Mouse (Mus musculus): ENCODE measurements around the gene Tmem229b. TPM values are rescaled to one million over a fixed set of nuclear protein-coding genes. Genes with fewer than 3 reads are reported as not detected.

Tmem229b gene
- polyA plus RNA-seq, 1 experiment from 2014 or later: 5.3 TPM

- no peaks in the 10 kb centered on the region for H3K9me3 ChIP-seq (replicated peaks)
- H3K4me1 ChIP-seq: peaks cover 12% of the 10 kb centered on the region
- H3K27me3 ChIP-seq (ENCODE audit: low read depth, poor library complexity, severe bottlenecking): no peaks in the 10 kb centered on the region; the same call in 1 of the 2 replicates
- H3K4me3 ChIP-seq: no peak overlapping the region
- no peaks in the 10 kb centered on the region for H3K36me3 ChIP-seq
- no peak overlapping the region for H3K27ac ChIP-seq (replicated peaks)
- WGBS: 13% methylated on average over 6 of the region's 7 CpGs
- DNase-seq (ENCODE audit: low spot score): no peak
These were observed 10.7 kb downstream of the Tmem229b start for GRCm38 (mm10) chr12:78996711-78997110.

GRCm38 (mm10) chr12:78996271-78996670, 11.2 kb downstream of the Tmem229b start:
- Histone ChIP-seq H3K36me3 (no peaks in the 10 kb centered on the region), H3K9me3 (replicated peaks) (no peaks in the 10 kb centered on the region), H3K4me1 (peaks cover 12% of the 10 kb centered on the region), H3K4me3 (no peak overlapping the region), H3K27me3 (ENCODE audit: low read depth, poor library complexity, severe bottlenecking) (no peaks in the 10 kb centered on the region; the same call in 1 of the 2 replicates), H3K27ac (replicated peaks) (no peak overlapping the region)
- DNase-seq (ENCODE audit: low spot score): no peak
- WGBS: 83% methylated on average over 4 of the region's 4 CpGs

- H3K36me3 ChIP-seq: no peaks in the 10 kb centered on the region
- no peaks in the 10 kb centered on the region for H3K9me3 ChIP-seq (replicated peaks)
- no peaks in the 10 kb centered on the region for H3K27me3 ChIP-seq (ENCODE audit: low read depth, poor library complexity, severe bottlenecking)
- H3K4me1 ChIP-seq: no peaks in the 10 kb centered on the region
- DNase-seq (ENCODE audit: low spot score): no peak
- H3K27ac ChIP-seq (replicated peaks): no peak overlapping the region
- H3K4me3 ChIP-seq: no peak overlapping the region
- WGBS: 67% methylated on average over 9 of the region's 9 CpGs
These were observed 19.8 kb downstream of the Tmem229b start for GRCm38 (mm10) chr12:78987581-78988081.

- no peak for DNase-seq (ENCODE audit: low spot score)
- H3K36me3 ChIP-seq: no peaks in the 10 kb centered on the region
- H3K27ac ChIP-seq (replicated peaks): no peak overlapping the region
- no peaks in the 10 kb centered on the region for H3K27me3 ChIP-seq (ENCODE audit: low read depth, poor library complexity, severe bottlenecking)
- WGBS: 75% methylated on average over 3 of the region's 3 CpGs
- no peak overlapping the region for H3K4me3 ChIP-seq
- no peaks in the 10 kb centered on the region for H3K9me3 ChIP-seq (replicated peaks)
- H3K4me1 ChIP-seq: no peaks in the 10 kb centered on the region
These were observed 23.4 kb downstream of the Tmem229b start for GRCm38 (mm10) chr12:78984035-78984432.

- no peak for DNase-seq (ENCODE audit: low spot score)
- Histone ChIP-seq H3K4me3 (no peak overlapping the region), H3K27me3 (ENCODE audit: low read depth, poor library complexity, severe bottlenecking) (no peaks in the 10 kb centered on the region), H3K9me3 (replicated peaks) (no peaks in the 10 kb centered on the region), H3K36me3 (no peaks in the 10 kb centered on the region), H3K27ac (replicated peaks) (no peak overlapping the region), H3K4me1 (no peaks in the 10 kb centered on the region)
- 82% methylated on average over 9 of the region's 9 CpGs for WGBS
These were observed 24.0 kb downstream of the Tmem229b start for GRCm38 (mm10) chr12:78983296-78984034.

GRCm38 (mm10) chr12:78981938-78982825, 25.2 kb downstream of the Tmem229b start:
- Histone ChIP-seq H3K9me3 (replicated peaks) (no peaks in the 10 kb centered on the region), H3K36me3 (no peaks in the 10 kb centered on the region), H3K27me3 (ENCODE audit: low read depth, poor library complexity, severe bottlenecking) (no peaks in the 10 kb centered on the region), H3K4me1 (no peaks in the 10 kb centered on the region), H3K27ac (replicated peaks) (no peak overlapping the region), H3K4me3 (no peak overlapping the region)
- no peak for DNase-seq (ENCODE audit: low spot score)
- WGBS: 77% methylated on average over 9 of the region's 9 CpGs

GRCm38 (mm10) chr12:78981131-78981530, 26.3 kb downstream of the Tmem229b start:
- no peaks in the 10 kb centered on the region for H3K4me1 ChIP-seq
- H3K27ac ChIP-seq (replicated peaks): no peak overlapping the region
- no peaks in the 10 kb centered on the region for H3K9me3 ChIP-seq (replicated peaks)
- DNase-seq (ENCODE audit: low spot score): no peak
- 85% methylated on average over 2 of the region's 2 CpGs for WGBS
- H3K36me3 ChIP-seq: no peaks in the 10 kb centered on the region
- H3K4me3 ChIP-seq: no peak overlapping the region
- H3K27me3 ChIP-seq (ENCODE audit: low read depth, poor library complexity, severe bottlenecking): no peaks in the 10 kb centered on the region

GRCm38 (mm10) chr12:78980683-78981091, 26.7 kb downstream of the Tmem229b start:
- DNase-seq (ENCODE audit: low spot score): no peak
- Histone ChIP-seq H3K9me3 (replicated peaks) (no peaks in the 10 kb centered on the region), H3K4me1 (no peaks in the 10 kb centered on the region), H3K4me3 (no peak overlapping the region), H3K27me3 (ENCODE audit: low read depth, poor library complexity, severe bottlenecking) (no peaks in the 10 kb centered on the region), H3K36me3 (no peaks in the 10 kb centered on the region), H3K27ac (replicated peaks) (no peak overlapping the region)
- WGBS: 80% methylated on average over 5 of the region's 5 CpGs

- Histone ChIP-seq H3K4me1 (no peaks in the 10 kb centered on the region), H3K27me3 (ENCODE audit: low read depth, poor library complexity, severe bottlenecking) (no peaks in the 10 kb centered on the region), H3K36me3 (no peaks in the 10 kb centered on the region), H3K4me3 (no peak overlapping the region), H3K27ac (replicated peaks) (no peak overlapping the region), H3K9me3 (replicated peaks) (no peaks in the 10 kb centered on the region)
- 91% methylated on average over 4 of the region's 4 CpGs for WGBS
- no peak for DNase-seq (ENCODE audit: low spot score)
These were observed 29.9 kb downstream of the Tmem229b start for GRCm38 (mm10) chr12:78977552-78977951.

- 83% methylated on average over 4 of the region's 4 CpGs for WGBS
- H3K36me3 ChIP-seq: no peaks in the 10 kb centered on the region
- H3K27ac ChIP-seq (replicated peaks): no peak overlapping the region
- H3K27me3 ChIP-seq (ENCODE audit: low read depth, poor library complexity, severe bottlenecking): no peaks in the 10 kb centered on the region
- no peaks in the 10 kb centered on the region for H3K4me1 ChIP-seq
- H3K4me3 ChIP-seq: no peak overlapping the region
- H3K9me3 ChIP-seq (replicated peaks): no peaks in the 10 kb centered on the region
- DNase-seq (ENCODE audit: low spot score): no peak
These were observed 30.3 kb downstream of the Tmem229b start for GRCm38 (mm10) chr12:78977078-78977477.

GRCm38 (mm10) chr12:78975836-78976235, 31.6 kb downstream of the Tmem229b start:
- H3K4me3 ChIP-seq: no peak overlapping the region
- no peaks in the 10 kb centered on the region for H3K36me3 ChIP-seq
- H3K27ac ChIP-seq (replicated peaks): no peak overlapping the region
- 0 out of 2 replicates have a peak, but pooled peaks cover 4% of the 10 kb centered on the region for H3K4me1 ChIP-seq
- no peaks in the 10 kb centered on the region for H3K9me3 ChIP-seq (replicated peaks)
- WGBS: 92% methylated on average over 4 of the region's 4 CpGs
- H3K27me3 ChIP-seq (ENCODE audit: low read depth, poor library complexity, severe bottlenecking): no peaks in the 10 kb centered on the region
- no peak for DNase-seq (ENCODE audit: low spot score)

GRCm38 (mm10) chr12:78974767-78975166, 32.7 kb downstream of the Tmem229b start:
- 0 out of 2 replicates have a peak, but pooled peaks cover 4% of the 10 kb centered on the region for H3K4me1 ChIP-seq
- H3K27ac ChIP-seq (replicated peaks): no peak overlapping the region
- H3K4me3 ChIP-seq: no peak overlapping the region
- H3K9me3 ChIP-seq (replicated peaks): no peaks in the 10 kb centered on the region
- H3K36me3 ChIP-seq: no peaks in the 10 kb centered on the region
- no peaks in the 10 kb centered on the region for H3K27me3 ChIP-seq (ENCODE audit: low read depth, poor library complexity, severe bottlenecking)
- no peak for DNase-seq (ENCODE audit: low spot score)
- WGBS: 93% methylated on average over 5 of the region's 5 CpGs

GRCm38 (mm10) chr12:78973779-78974178, 33.6 kb downstream of the Tmem229b start:
- WGBS: 73% methylated on average over 2 of the region's 2 CpGs
- Histone ChIP-seq H3K4me1 (0 out of 2 replicates have a peak, but pooled peaks cover 4% of the 10 kb centered on the region), H3K36me3 (no peaks in the 10 kb centered on the region), H3K27ac (replicated peaks) (no peak overlapping the region), H3K9me3 (replicated peaks) (no peaks in the 10 kb centered on the region), H3K27me3 (ENCODE audit: low read depth, poor library complexity, severe bottlenecking) (no peaks in the 10 kb centered on the region), H3K4me3 (no peak overlapping the region)
- no peak for DNase-seq (ENCODE audit: low spot score)

Measured in midbrain, embryonic 10.5 days (tissue).